Mouse (Mus musculus) neural tube, embryonic 11.5 days (tissue): ENCODE data around the gene Cntrob. TPM values are rescaled to one million over a fixed set of nuclear protein-coding genes. Genes with fewer than 3 reads are reported as not detected.

Source experiments
- ATAC-seq: fragments of 200-750 bp; cut with Nextera tagmentation; 2 replicates; pipeline ENCODE4 v1.8.0; 2017; ENCODE audit warnings: moderate number of reproducible peaks, mild to moderate bottlenecking, moderate TSS enrichment, moderate library complexity; ENCODE audit not compliant: insufficient read depth, low FRiP score, low TSS enrichment
- DNase-seq: peaks from one replicate; pipeline ENCODE4 v3.0.0-alpha.2; 2015; ENCODE audit warnings: low spot score
- H3K27ac ChIP-seq: fragments of 300-500 bp; sonication (generic); 2 replicates; pipeline ENCODE4 v1.5.1; 2014; ENCODE audit warnings: low read depth, mild to moderate bottlenecking, low read length
- H3K27me3 ChIP-seq: fragments of 300-500 bp; sonication (generic); 2 replicates; pipeline ENCODE4 v1.6.1; 2014; ENCODE audit warnings: mild to moderate bottlenecking, low read length, mixed read lengths; ENCODE audit not compliant: control insufficient read depth, insufficient read depth
- H3K36me3 ChIP-seq: fragments of 300-500 bp; sonication (generic); 2 replicates; pipeline ENCODE4 v1.6.1; 2014; ENCODE audit warnings: mild to moderate bottlenecking, low read length, moderate library complexity, mixed read lengths; ENCODE audit not compliant: control insufficient read depth, insufficient read depth
- H3K4me1 ChIP-seq: fragments of 300-500 bp; sonication (generic); 2 replicates; pipeline ENCODE4 v1.6.1; 2014; ENCODE audit warnings: low read length, mixed read lengths; ENCODE audit not compliant: control insufficient read depth, insufficient read depth
- H3K4me2 ChIP-seq: fragments of 300-500 bp; sonication (generic); 2 replicates; pipeline ENCODE4 v1.6.1; 2014; ENCODE audit warnings: low read depth, mild to moderate bottlenecking, moderate library complexity
- H3K4me3 ChIP-seq: fragments of 300-500 bp; sonication (generic); 2 replicates; pipeline ENCODE4 v1.5.1; 2014; ENCODE audit warnings: low read depth, low read length
- H3K9ac ChIP-seq: fragments of 300-500 bp; sonication (generic); 2 replicates; pipeline ENCODE4 v1.6.1; 2014; ENCODE audit warnings: mild to moderate bottlenecking, low read length
- H3K9me3 ChIP-seq: fragments of 300-500 bp; sonication (generic); 2 replicates; pipeline ENCODE4 v1.6.1; 2016; ENCODE audit warnings: low read length; ENCODE audit not compliant: control insufficient read depth
- WGBS: fragments of 180-500 bp; shearing (Covaris S2); extraction: QIAGEN DNeasy Blood & Tissue Kit; methylation state at CpG from one replicate; pipeline ENCODE4 v1.1.7; 2014; 5-methylcytosine and 5-hydroxymethylcytosine counted together
- polyA plus RNA-seq: library from polyadenylated mRNA; unstranded; fragments of >200 nt; fragmentation: Nextera tagmentation; extraction: Ambion mirVana; gene quantifications from 2 replicates; pipeline ENCODE4 v1.2.1, GENCODE M21; 2014

The Cntrob gene
- polyA plus RNA-seq, 1 experiment from 2014 or later = 23.5 TPM

- no peaks in the 10 kb centered on the region for H3K9me3 ChIP-seq
- H3K36me3 ChIP-seq = no peaks in the 10 kb centered on the region
- ATAC-seq (peak; percentile 50; the same call in 1 of the 2 replicates), DNase-seq (peak; percentile 86)
- H3K4me3 ChIP-seq = peak overlapping the region; percentile 35
- peaks cover 7% of the 10 kb centered on the region for H3K4me1 ChIP-seq
- peak overlapping the region; percentile 56 for H3K9ac ChIP-seq
- H3K4me2 ChIP-seq = peak overlapping the region; percentile 54
- H3K27ac ChIP-seq = 0 out of 2 replicates have a peak overlapping the region, but pooled peaks have one; percentile 54
- H3K27me3 ChIP-seq = peaks cover 13% of the 10 kb centered on the region
- under 1% methylated on average over 24 of the region's 24 CpGs for WGBS
These were observed 8.4 kb upstream of the Cntrob start for GRCm38 (mm10) chr11:69331929-69332405.

GRCm38 (mm10) chr11:69331152-69331551 lies 7.6 kb upstream of the Cntrob start:
- Histone ChIP-seq H3K4me2 (no peak overlapping the region), H3K27ac (no peak overlapping the region), H3K9me3 (no peaks in the 10 kb centered on the region), H3K36me3 (no peaks in the 10 kb centered on the region), H3K4me3 (no peak overlapping the region), H3K9ac (no peak overlapping the region), H3K27me3 (peaks cover 19% of the 10 kb centered on the region), H3K4me1 (peaks cover 12% of the 10 kb centered on the region)
- DNase-seq (no peak), ATAC-seq (no peak)
- WGBS = 86% methylated on average over 6 of the region's 6 CpGs

GRCm38 (mm10) chr11:69328517-69328916 lies 4.9 kb upstream of the Cntrob start:
- no peak overlapping the region for H3K9ac ChIP-seq
- peaks cover 19% of the 10 kb centered on the region for H3K27me3 ChIP-seq
- no peak overlapping the region for H3K27ac ChIP-seq
- H3K36me3 ChIP-seq = no peaks in the 10 kb centered on the region
- peaks cover 23% of the 10 kb centered on the region for H3K4me1 ChIP-seq
- no peak overlapping the region for H3K4me2 ChIP-seq
- DNase-seq = no peak
- no peaks in the 10 kb centered on the region for H3K9me3 ChIP-seq
- no peak overlapping the region for H3K4me3 ChIP-seq
- WGBS = 90% methylated on average over 6 of the region's 6 CpGs
- ATAC-seq = no peak

GRCm38 (mm10) chr11:69327648-69328047 lies 4.1 kb upstream of the Cntrob start:
- 51% methylated on average over 6 of the region's 6 CpGs for WGBS
- Histone ChIP-seq H3K9ac (no peak overlapping the region; the same call in 1 of the 2 replicates), H3K36me3 (no peaks in the 10 kb centered on the region), H3K4me3 (no peak overlapping the region), H3K4me2 (no peak overlapping the region), H3K27ac (no peak overlapping the region), H3K27me3 (peaks cover 19% of the 10 kb centered on the region), H3K9me3 (no peaks in the 10 kb centered on the region), H3K4me1 (peaks cover 25% of the 10 kb centered on the region)
- DNase-seq = no peak
- ATAC-seq = no peak

GRCm38 (mm10) chr11:69327157-69327442 lies 3.5 kb upstream of the Cntrob start:
- 6% methylated on average over 9 of the region's 9 CpGs for WGBS

GRCm38 (mm10) chr11:69326408-69327156 lies 3.0 kb upstream of the Cntrob start:
- peaks cover 19% of the 10 kb centered on the region for H3K27me3 ChIP-seq
- DNase-seq (no peak), ATAC-seq (no peak)
- H3K27ac ChIP-seq = no peak overlapping the region
- no peaks in the 10 kb centered on the region for H3K36me3 ChIP-seq
- peak overlapping the region; percentile 97 for H3K4me2 ChIP-seq
- peaks cover 27% of the 10 kb centered on the region for H3K4me1 ChIP-seq
- H3K9ac ChIP-seq = peak overlapping the region; percentile 67
- WGBS = under 1% methylated on average over 42 of the region's 45 CpGs
- H3K4me3 ChIP-seq = peak overlapping the region; percentile 50
- H3K9me3 ChIP-seq = no peaks in the 10 kb centered on the region

More at GRCm38 (mm10) chr11:69327157-69327442, 3.5 kb upstream of the Cntrob start:
- H3K36me3 ChIP-seq = no peaks in the 10 kb centered on the region
- peak overlapping the region; percentile 97 for H3K4me2 ChIP-seq
- peak overlapping the region; percentile 50 for H3K4me3 ChIP-seq
- ATAC-seq = no peak
- no peak for DNase-seq
- H3K9me3 ChIP-seq = no peaks in the 10 kb centered on the region
- H3K27me3 ChIP-seq = peaks cover 19% of the 10 kb centered on the region
- H3K9ac ChIP-seq = no peak overlapping the region
- no peak overlapping the region for H3K27ac ChIP-seq
- peaks cover 26% of the 10 kb centered on the region for H3K4me1 ChIP-seq

GRCm38 (mm10) chr11:69325628-69326407 lies 2.2 kb upstream of the Cntrob start, which contains the start of gene Kcnab3:
Kcnab3 (plus strand) TSS chr11:69326258.
- DNase-seq = peak; percentile 86
- no peaks in the 10 kb centered on the region for H3K36me3 ChIP-seq
- H3K4me1 ChIP-seq = peaks cover 27% of the 10 kb centered on the region
- peaks cover 19% of the 10 kb centered on the region for H3K27me3 ChIP-seq
- WGBS = 11% methylated on average over 26 of the region's 26 CpGs
- peak within 1 kb of the TSS; percentile 50 for H3K4me3 ChIP-seq
- ATAC-seq = peak; percentile 43; the same call in 1 of the 2 replicates
- H3K9ac ChIP-seq = peak within 1 kb of the TSS; percentile 67
- H3K9me3 ChIP-seq = no peaks in the 10 kb centered on the region
- H3K27ac ChIP-seq = no peak within 1 kb of the TSS
- peak within 1 kb of the TSS; percentile 97 for H3K4me2 ChIP-seq

GRCm38 (mm10) chr11:69324749-69325148 lies 1.2 kb upstream of the Cntrob start:
- Histone ChIP-seq H3K9me3 (no peaks in the 10 kb centered on the region), H3K9ac (no peak overlapping the region), H3K27me3 (peaks cover 19% of the 10 kb centered on the region), H3K36me3 (no peaks in the 10 kb centered on the region), H3K27ac (no peak overlapping the region), H3K4me1 (peaks cover 27% of the 10 kb centered on the region), H3K4me3 (no peak overlapping the region; the same call in 1 of the 2 replicates), H3K4me2 (peak overlapping the region; percentile 76)
- ATAC-seq (no peak), DNase-seq (no peak)
- 78% methylated on average over 6 of the region's 6 CpGs for WGBS
